Mouse (Mus musculus): Measurements from ENCODE around the gene Etnk1.

- TF ChIP-seq GABPA (IDR thresholded peaks at IDR 0.05; ENCODE audit: low read depth, low read length), result no peak
- TF ChIP-seq HCFC1 (IDR thresholded peaks at IDR 0.05; ENCODE audit: low read depth, low read length), result no peak
- no peak for TF ChIP-seq CTCF (IDR thresholded peaks at IDR 0.05 in 2 of 3, conservative IDR thresholded peaks at IDR 0.05 in 1 of 3; ENCODE audit: control insufficient read depth in 1 of 3, insufficient read depth in 1 of 3, low read depth in 2 of 3, low read length in 3 of 3, poor library complexity in 1 of 3, severe bottlenecking in 1 of 3)
- no peak for TF ChIP-seq CHD2 (IDR thresholded peaks at IDR 0.05; ENCODE audit: low read length)
- no peak for TF ChIP-seq ZC3H11A (IDR thresholded peaks at IDR 0.05; ENCODE audit: low read depth, low read length)
- no peak for TF ChIP-seq E2F4 (IDR thresholded peaks at IDR 0.05; ENCODE audit: borderline replicate concordance, low read depth, low read length)
- no peak for TF ChIP-seq TCF12 (IDR thresholded peaks at IDR 0.05; ENCODE audit: low read depth, low read length)
- TF ChIP-seq POLR2AphosphoS2 (IDR thresholded peaks at IDR 0.05; ENCODE audit: low read length), result no peak
- no peak for TF ChIP-seq TAL1 (IDR thresholded peaks at IDR 0.05; ENCODE audit: low read length)
- no peak for TF ChIP-seq MAX (IDR thresholded peaks at IDR 0.05; ENCODE audit: low read length)
- TF ChIP-seq MYC (IDR thresholded peaks at IDR 0.05; ENCODE audit: low read depth, low read length), result no peak
- TF ChIP-seq POLR2A (IDR thresholded peaks at IDR 0.05; ENCODE audit: control insufficient read depth in 1 of 2, insufficient read depth in 1 of 2, low read depth in 1 of 2, low read length in 2 of 2, poor library complexity in 1 of 2), result no peak
- TF ChIP-seq EP300 (IDR thresholded peaks at IDR 0.05; ENCODE audit: low read depth in 1 of 2, low read length in 2 of 2), result no peak
These were observed 24.2 kb upstream of the Etnk1 start for GRCm38 (mm10) chr6:143142861-143143260.

Data from MEL (cell line).